Mouse (Mus musculus) heart, postnatal 0 days (tissue): ENCODE measurements around the gene Ccdc32.

Source experiments
- CTCF ChIP-seq: IDR thresholded peaks from 2 replicates; pipeline ENCODE4 v1.5.1; 2016; ENCODE audit warnings: antibody characterized with exemption, control low read depth, low read depth
- EP300 ChIP-seq: IDR thresholded peaks from 2 replicates; pipeline ENCODE4 v1.6.1; 2016; ENCODE audit warnings: antibody characterized with exemption, low read depth

GRCm38 (mm10) chr2:119050132-119050650 lies 21.0 kb upstream of the Ccdc32 start:
- TF ChIP-seq CTCF (no peak), EP300 (no peak)
